Mouse (Mus musculus): Measurements from ENCODE around the gene Vmn1r79.
"Not testable (repeated sequence)": the region's sequence is repeated elsewhere in the genome, so short reads cannot be mapped to it uniquely, and the experiment has no call there.

Vmn1r79 gene

DNA sequence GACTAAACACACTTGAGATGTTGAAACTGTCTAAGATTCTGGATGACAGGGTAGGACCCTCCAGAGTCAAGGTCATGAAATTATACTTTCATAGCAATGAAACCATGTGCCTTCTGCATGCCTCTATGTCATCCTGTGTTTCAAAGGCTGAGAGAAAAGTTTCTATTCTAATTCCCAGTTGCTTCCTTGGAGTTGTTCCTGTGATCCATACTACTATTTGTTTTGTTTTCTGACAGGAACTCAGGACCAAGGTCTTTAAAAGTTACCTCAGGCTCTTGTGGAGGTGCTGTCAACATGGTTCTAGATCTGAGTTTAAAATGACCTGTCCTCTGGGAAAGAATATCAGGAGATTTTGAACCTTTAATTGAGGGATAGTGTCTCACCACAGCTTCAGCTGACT is at the start of gene Vmn1r79:
Gene Vmn1r79 (plus strand): TSS at position 301 of the 400 bp plus-strand sequence.
- ATAC-seq (ENCODE audit: low TSS enrichment) = not testable (repeated sequence)

DNA sequence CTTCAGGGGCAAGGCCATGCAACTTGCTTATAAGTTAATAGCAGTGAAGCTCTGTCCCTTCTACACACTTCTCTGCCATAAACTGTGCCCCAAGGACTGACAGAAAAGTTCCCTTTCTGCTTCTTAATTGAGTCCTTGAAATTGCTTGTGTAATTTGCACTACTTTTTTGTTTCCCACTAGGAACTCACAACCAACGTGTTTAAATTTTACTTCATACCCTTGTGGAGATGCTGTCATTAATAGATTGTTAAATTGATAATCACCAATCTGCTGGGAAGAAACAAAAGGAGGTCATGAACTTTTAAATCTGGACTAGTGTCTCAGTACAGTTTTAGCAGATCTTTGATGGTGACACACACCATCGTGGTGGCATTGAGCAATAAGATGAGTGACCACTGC is 21.1 kb upstream of the Vmn1r79 start, which contains the start of gene Vmn1r78:
Gene Vmn1r78 (plus strand): TSS at position 301 of the 400 bp plus-strand sequence.
- no peak for ATAC-seq (ENCODE audit: low TSS enrichment)

DNA sequence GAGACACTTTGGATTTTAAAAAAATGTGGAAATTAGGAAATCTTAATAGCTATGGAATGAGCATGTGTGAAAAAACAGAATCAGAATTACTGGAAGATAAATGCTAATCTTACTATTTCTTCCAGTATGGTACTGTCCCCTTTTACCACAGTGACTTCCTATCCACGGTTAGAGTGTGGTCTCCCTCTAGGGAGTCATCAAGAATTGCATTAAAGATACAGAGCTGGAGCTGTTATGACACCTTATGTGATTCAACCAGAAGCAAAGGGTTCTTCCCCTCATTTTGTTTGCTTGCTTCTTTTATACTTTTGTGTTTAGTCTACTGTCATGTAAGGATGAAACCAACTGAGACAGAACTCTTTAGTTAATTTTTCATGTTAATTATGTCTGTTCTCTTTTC is 14.6 kb upstream of the Vmn1r79 start:
- not testable (repeated sequence) for ATAC-seq (ENCODE audit: low TSS enrichment)

DNA sequence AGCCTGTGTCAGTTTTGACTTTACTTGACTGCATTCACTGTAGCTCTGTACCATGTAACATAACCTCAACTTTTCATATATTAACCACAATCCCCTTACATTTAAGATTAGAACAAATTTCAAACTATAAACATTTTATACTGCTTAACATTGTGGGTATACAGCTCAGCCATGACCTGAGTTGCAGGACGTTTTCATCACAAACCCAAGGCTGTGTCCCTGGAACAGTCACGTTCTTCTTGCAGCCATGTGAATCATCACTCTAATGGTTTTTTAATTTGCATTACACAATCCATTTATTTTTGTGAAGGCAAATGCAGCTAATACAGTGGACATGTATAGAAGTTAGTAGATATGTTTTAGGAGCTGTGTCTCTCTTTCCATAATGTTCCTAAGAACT is 1.8 kb downstream of the Vmn1r79 start:
- ATAC-seq (ENCODE audit: low TSS enrichment) = not testable (repeated sequence)

DNA sequence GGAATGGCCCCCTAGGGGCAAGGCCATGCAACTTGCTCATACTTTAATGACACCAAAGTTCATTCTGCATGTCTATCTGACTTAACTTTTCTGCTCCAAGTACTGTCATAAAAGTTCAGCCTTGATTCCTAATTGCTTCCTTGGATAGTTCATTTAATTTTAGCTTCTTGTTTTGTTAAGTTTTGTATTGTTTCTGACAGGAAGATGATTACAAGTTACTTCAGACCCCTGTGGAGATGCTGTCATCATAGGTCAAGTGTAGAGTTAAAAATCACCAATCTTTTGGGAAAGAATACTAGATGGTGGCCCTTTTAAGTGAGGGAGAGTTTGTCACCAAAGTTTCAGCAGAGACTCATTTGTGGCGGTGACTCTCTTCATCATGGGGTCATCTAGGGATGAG is 17.9 kb downstream of the Vmn1r79 start, which contains the start of gene Vmn1r80:
Gene Vmn1r80 (plus strand): TSS at position 301 of the 400 bp plus-strand sequence.
- no peak for ATAC-seq (ENCODE audit: low TSS enrichment)

DNA sequence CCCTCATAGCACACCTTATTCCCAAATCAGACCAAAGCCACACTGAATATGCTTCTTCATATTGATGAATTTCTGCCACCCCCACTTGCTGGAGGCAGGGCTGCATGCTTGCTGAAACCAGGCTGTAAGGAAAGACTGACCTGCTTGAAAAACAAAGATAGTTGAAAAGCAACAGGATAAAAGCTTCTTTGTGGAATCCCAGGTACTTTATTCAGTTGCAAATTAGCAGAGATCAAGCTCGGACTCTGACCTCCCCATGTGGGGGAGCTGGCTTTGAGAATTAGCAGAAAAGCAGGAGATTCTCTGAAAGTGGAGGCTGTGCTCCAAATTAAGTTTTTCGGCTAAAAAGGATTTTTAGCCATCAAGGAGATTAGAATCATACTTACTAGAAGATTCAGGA is 33.1 kb downstream of the Vmn1r79 start:
- ATAC-seq (ENCODE audit: low TSS enrichment) = no peak

Data from frontal cortex, adult (tissue).